Mouse (Mus musculus) lung, embryonic 15.5 days (tissue): ENCODE results near the gene Tubgcp2. TPM values are rescaled to one million over a fixed set of nuclear protein-coding genes. Genes with fewer than 3 reads are reported as not detected.

ENCODE experiments used
- ATAC-seq: fragments of 200-750 bp; cut with Nextera tagmentation; 2 replicates; pipeline ENCODE4 v1.8.0; 2017; ENCODE audit warnings: moderate number of reproducible peaks, borderline replicate concordance; ENCODE audit not compliant: low FRiP score, low TSS enrichment; ENCODE audit errors: extremely low read depth
- H3K27ac ChIP-seq: fragments of 300-500 bp; sonication (generic); 2 replicates; pipeline ENCODE4 v1.5.1; 2015; ENCODE audit warnings: moderate library complexity, mild to moderate bottlenecking, inconsistent platforms
- H3K27me3 ChIP-seq: fragments of 300-500 bp; sonication (generic); 2 replicates; pipeline ENCODE4 v1.6.1; 2015; ENCODE audit warnings: inconsistent platforms
- H3K36me3 ChIP-seq: fragments of 300-500 bp; sonication (generic); 2 replicates; pipeline ENCODE4 v1.6.1; 2015; ENCODE audit warnings: inconsistent platforms
- H3K4me1 ChIP-seq: fragments of 300-500 bp; sonication (generic); 2 replicates; pipeline ENCODE4 v1.6.1; 2015; ENCODE audit warnings: inconsistent platforms
- H3K4me2 ChIP-seq: fragments of 300-500 bp; sonication (generic); 2 replicates; pipeline ENCODE4 v1.6.1; 2015; ENCODE audit warnings: inconsistent platforms, mild to moderate bottlenecking, moderate library complexity
- H3K4me3 ChIP-seq: fragments of 300-500 bp; sonication (generic); 2 replicates; pipeline ENCODE4 v1.5.1; 2015; ENCODE audit warnings: mild to moderate bottlenecking, inconsistent platforms
- H3K9ac ChIP-seq: fragments of 300-500 bp; sonication (generic); 2 replicates; pipeline ENCODE4 v1.6.1; 2015; ENCODE audit warnings: inconsistent platforms
- H3K9me3 ChIP-seq: fragments of 300-500 bp; sonication (generic); 2 replicates; pipeline ENCODE4 v1.6.1; 2016; ENCODE audit warnings: inconsistent platforms
- WGBS: fragments of 180-500 bp; shearing (Covaris S2); methylation state at CpG from one replicate; pipeline ENCODE4 v1.1.7; 2015; 5-methylcytosine and 5-hydroxymethylcytosine counted together
- polyA plus RNA-seq: library from polyadenylated mRNA; unstranded; fragments of >200 nt; fragmentation: Nextera tagmentation; extraction: Ambion mirVana; gene quantifications from 2 replicates; pipeline ENCODE4 v1.2.1, GENCODE M21; 2015

Tubgcp2 gene
- polyA plus RNA-seq, 1 experiment from 2014 or later: 56.4 TPM

DNA sequence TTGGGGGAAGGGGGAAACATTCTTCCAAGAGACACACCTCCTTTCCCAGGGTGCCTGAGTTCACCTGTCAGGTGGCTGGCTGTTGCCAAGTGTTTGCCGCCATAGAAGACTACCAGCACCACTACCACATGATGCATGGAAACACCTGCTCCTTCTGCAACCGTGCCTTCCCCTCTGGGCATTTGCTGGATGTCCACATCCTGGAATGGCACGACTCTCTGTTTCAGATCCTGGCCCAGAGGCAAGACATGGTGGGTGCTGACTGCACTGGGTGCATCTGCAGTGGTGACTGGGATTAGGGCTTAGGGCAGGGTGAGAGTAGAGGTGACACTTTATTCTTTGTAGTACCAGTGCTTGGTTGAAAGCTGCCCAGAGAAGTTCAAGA, 694 bp upstream of the Tubgcp2 start:
- 50% methylated on average over 3 of the region's 3 CpGs for WGBS
- no peak for ATAC-seq

GRCm38 (mm10) chr7:140035456-140035855, 1.0 kb downstream of the Tubgcp2 start:
- H3K27me3 ChIP-seq: no peaks in the 10 kb centered on the region
- peak overlapping the region; percentile 67 for H3K4me3 ChIP-seq
- H3K9me3 ChIP-seq: no peaks in the 10 kb centered on the region
- 15% methylated on average over 7 of the region's 7 CpGs for WGBS
- H3K4me2 ChIP-seq: peak overlapping the region; percentile 92
- ATAC-seq: no peak
- peak overlapping the region; percentile 93; the same call in 1 of the 2 replicates for H3K27ac ChIP-seq
- peaks cover 23% of the 10 kb centered on the region for H3K4me1 ChIP-seq
- H3K9ac ChIP-seq: peak overlapping the region; percentile 70
- H3K36me3 ChIP-seq: peaks cover 42% of the 10 kb centered on the region

More for the DNA sequence above, 694 bp upstream of the Tubgcp2 start:
- Histone ChIP-seq H3K27me3 (no peaks in the 10 kb centered on the region), H3K27ac (no peak overlapping the region), H3K9me3 (no peaks in the 10 kb centered on the region), H3K36me3 (peaks cover 34% of the 10 kb centered on the region), H3K4me3 (peak overlapping the region; percentile 67), H3K4me2 (peak overlapping the region; percentile 92), H3K4me1 (peaks cover 23% of the 10 kb centered on the region), H3K9ac (0 out of 2 replicates have a peak overlapping the region, but pooled peaks have one; percentile 70)

GRCm38 (mm10) chr7:140033386-140033785, 3.1 kb downstream of the Tubgcp2 start:
- no peak for ATAC-seq
- Histone ChIP-seq H3K9me3 (no peaks in the 10 kb centered on the region), H3K4me3 (no peak overlapping the region), H3K27me3 (no peaks in the 10 kb centered on the region), H3K36me3 (peaks cover 49% of the 10 kb centered on the region), H3K4me2 (no peak overlapping the region), H3K4me1 (peaks cover 23% of the 10 kb centered on the region), H3K27ac (no peak overlapping the region), H3K9ac (no peak overlapping the region)
- 92% methylated on average over 9 of the region's 9 CpGs for WGBS

DNA sequence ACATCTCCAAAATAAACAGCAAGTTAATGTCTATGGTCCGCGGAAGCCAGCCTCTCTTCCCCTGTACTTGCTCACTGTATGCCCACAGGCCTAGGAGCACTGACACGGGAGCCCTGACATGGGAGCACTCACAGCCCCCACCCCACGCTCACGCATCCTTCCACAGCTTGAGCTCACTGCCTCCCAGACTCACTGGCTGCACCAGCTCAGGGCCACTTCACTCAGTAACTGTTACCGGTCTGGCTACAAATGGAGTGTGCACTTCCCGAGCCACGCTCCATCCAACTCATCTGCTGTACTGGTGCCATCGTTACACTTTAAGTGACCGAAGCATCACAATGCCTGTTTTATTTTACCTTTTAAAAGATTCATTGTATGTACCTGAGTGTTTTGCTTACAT, 4.1 kb downstream of the Tubgcp2 start:
- Histone ChIP-seq H3K9ac (no peak overlapping the region), H3K36me3 (peaks cover 54% of the 10 kb centered on the region), H3K4me3 (no peak overlapping the region), H3K4me2 (no peak overlapping the region), H3K4me1 (peaks cover 21% of the 10 kb centered on the region), H3K9me3 (no peaks in the 10 kb centered on the region), H3K27me3 (no peaks in the 10 kb centered on the region), H3K27ac (no peak overlapping the region)
- no peak for ATAC-seq
- WGBS: 92% methylated on average over 10 of the region's 10 CpGs

DNA sequence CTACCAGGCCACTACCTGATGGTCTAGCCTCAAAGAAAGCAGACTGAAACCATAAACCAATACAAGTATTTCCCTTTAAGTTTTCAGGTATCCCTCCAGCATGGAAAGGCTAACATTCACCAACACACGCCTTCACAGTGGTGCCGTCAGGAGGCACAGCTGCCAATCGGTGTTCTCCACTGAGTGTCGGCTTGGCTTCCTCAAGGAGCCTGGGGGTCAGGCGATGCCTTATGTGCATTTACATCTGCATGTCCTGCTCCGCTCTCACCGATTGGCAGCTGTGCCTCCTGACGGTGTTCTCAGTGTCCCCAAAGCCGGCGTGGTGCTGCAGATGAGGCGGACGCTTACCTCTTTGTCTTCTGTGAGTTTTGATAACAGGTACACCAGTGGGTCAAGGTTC, 4.7 kb downstream of the Tubgcp2 start:
- Histone ChIP-seq H3K4me1 (peaks cover 15% of the 10 kb centered on the region), H3K9me3 (no peaks in the 10 kb centered on the region), H3K4me2 (no peak overlapping the region), H3K27me3 (no peaks in the 10 kb centered on the region), H3K36me3 (peaks cover 54% of the 10 kb centered on the region), H3K4me3 (no peak overlapping the region), H3K9ac (no peak overlapping the region), H3K27ac (no peak overlapping the region)
- 91% methylated on average over 12 of the region's 12 CpGs for WGBS
- no peak for ATAC-seq

DNA sequence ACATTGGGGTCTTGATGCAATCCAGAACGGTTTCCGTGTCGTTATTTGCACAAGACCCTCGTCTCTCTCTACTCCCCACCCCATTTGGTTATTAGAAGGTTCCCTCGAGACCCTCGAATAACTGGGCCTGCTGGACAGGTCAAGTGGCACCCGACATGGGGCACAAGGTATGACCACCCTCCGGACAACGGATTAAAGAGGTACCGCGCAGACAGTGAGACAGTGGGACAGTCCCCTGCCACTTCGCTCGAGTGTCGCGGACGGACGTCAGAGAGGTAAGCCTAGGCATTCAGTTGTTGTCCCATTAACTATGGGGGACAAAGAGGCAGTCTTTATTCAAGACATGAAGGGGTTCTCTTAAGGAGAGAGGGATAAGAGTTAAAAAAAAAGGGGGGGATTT, 25.1 kb downstream of the Tubgcp2 start:
- no peaks in the 10 kb centered on the region for H3K9me3 ChIP-seq
- whole genome bisulfite sequencing: 95% methylated on average over 17 of the region's 17 CpGs
- no peak overlapping the region for H3K4me3 ChIP-seq
- no peaks in the 10 kb centered on the region for H3K27me3 ChIP-seq
- no peak overlapping the region for H3K9ac ChIP-seq
- no peak overlapping the region for H3K4me2 ChIP-seq
- peaks cover 25% of the 10 kb centered on the region for H3K36me3 ChIP-seq
- ATAC-seq: no peak
- H3K27ac ChIP-seq: no peak overlapping the region
- no peaks in the 10 kb centered on the region for H3K4me1 ChIP-seq

DNA sequence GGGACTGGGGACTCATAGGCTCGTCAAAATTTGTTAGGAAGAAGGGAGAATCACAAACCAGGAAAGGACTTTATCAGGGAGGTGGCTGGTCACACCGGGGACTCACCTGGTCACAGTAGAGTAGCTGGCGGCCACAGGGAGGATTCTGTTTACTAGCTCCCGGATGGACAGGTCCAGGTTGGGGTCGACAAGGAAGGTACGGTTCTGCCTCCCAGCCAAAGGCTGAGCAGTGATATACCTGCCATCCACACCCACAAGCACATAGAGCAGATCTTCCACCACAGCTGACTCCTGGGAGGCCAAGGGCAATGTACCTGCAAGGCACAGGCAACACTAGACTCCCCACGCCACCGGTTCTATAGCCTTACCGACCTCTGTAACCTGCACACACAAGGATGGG, 28.7 kb downstream of the Tubgcp2 start:
- Histone ChIP-seq H3K4me2 (no peak overlapping the region), H3K4me1 (no peaks in the 10 kb centered on the region), H3K9me3 (no peaks in the 10 kb centered on the region), H3K9ac (no peak overlapping the region), H3K4me3 (no peak overlapping the region), H3K36me3 (peaks cover 45% of the 10 kb centered on the region), H3K27me3 (no peaks in the 10 kb centered on the region), H3K27ac (no peak overlapping the region)
- ATAC-seq: no peak
- whole genome bisulfite sequencing: 96% methylated on average over 9 of the region's 9 CpGs

GRCm38 (mm10) chr7:140006861-140007611, 29.4 kb downstream of the Tubgcp2 start:
- no peak for ATAC-seq
- Histone ChIP-seq H3K9me3 (no peaks in the 10 kb centered on the region), H3K4me2 (no peak overlapping the region), H3K9ac (no peak overlapping the region), H3K4me3 (no peak overlapping the region), H3K27ac (no peak overlapping the region), H3K36me3 (peaks cover 50% of the 10 kb centered on the region), H3K27me3 (no peaks in the 10 kb centered on the region), H3K4me1 (no peaks in the 10 kb centered on the region)
- WGBS: 90% methylated on average over 9 of the region's 9 CpGs

DNA sequence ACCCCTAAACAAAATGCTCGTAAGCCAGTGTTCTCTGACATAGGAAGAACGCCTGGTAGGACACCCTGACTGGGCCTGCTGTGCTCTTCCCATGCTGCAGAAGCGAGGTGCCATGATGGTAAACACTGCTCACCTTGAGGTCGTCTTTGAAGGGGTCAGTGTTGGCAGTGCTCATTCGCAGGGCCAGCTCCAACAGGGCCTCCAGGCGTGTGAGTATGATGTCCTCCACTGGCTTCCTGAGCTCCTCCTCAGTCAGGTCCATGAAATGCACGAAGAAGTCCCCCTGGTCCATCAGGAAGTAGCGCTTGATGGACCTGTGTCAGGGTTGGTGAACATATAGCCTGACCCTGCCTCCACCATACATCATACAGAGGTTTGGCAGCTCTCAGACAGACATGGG, 31.8 kb downstream of the Tubgcp2 start:
- Histone ChIP-seq H3K9ac (no peak overlapping the region), H3K4me1 (no peaks in the 10 kb centered on the region), H3K27ac (no peak overlapping the region), H3K9me3 (no peaks in the 10 kb centered on the region), H3K27me3 (no peaks in the 10 kb centered on the region), H3K4me2 (no peak overlapping the region), H3K4me3 (no peak overlapping the region), H3K36me3 (peaks cover 68% of the 10 kb centered on the region)
- 82% methylated on average over 8 of the region's 8 CpGs for WGBS
- ATAC-seq: no peak

DNA sequence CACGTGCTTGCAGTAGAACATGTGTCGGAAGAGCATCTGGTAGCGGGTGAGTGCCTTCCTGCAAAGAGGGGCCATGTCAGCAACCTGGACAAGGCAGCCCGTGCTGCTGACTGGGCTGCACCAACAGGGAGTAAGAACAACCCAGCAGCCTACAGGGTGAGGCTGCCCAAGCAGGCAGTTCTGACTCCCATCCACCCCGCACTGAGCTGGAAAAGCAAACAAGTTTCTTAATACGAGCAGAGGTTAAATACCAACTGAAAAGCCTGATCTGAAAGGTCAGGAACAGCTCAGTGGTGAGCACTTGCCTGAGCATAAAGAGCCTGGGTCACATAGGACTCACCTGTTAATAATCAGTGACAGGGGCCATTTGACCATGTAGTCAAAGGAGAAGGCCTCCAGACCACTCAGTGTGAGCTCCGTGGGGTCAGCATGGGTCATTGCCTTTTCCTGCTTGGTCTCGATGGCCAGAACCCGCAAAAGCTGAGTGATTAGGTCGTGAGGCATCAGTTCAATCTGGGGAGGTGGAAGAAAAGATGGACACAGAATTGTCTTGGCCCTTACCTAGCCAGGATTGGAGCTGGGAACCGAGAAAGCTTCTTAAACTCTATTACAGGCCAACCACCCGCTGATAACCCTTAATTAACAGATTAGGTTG, 35.3 kb downstream of the Tubgcp2 start:
- WGBS: 78% methylated on average over 12 of the region's 12 CpGs
- H3K36me3 ChIP-seq: peaks cover 84% of the 10 kb centered on the region
- H3K27ac ChIP-seq: no peak overlapping the region
- H3K9ac ChIP-seq: no peak overlapping the region
- H3K4me1 ChIP-seq: no peaks in the 10 kb centered on the region
- H3K4me3 ChIP-seq: no peak overlapping the region
- no peaks in the 10 kb centered on the region for H3K9me3 ChIP-seq
- no peak overlapping the region for H3K4me2 ChIP-seq
- no peak for ATAC-seq
- H3K27me3 ChIP-seq: no peaks in the 10 kb centered on the region

- H3K27me3 ChIP-seq: no peaks in the 10 kb centered on the region
- H3K9ac ChIP-seq: no peak overlapping the region
- ATAC-seq: no peak
- H3K36me3 ChIP-seq: peaks cover 77% of the 10 kb centered on the region
- no peaks in the 10 kb centered on the region for H3K9me3 ChIP-seq
- no peak overlapping the region for H3K27ac ChIP-seq
- H3K4me2 ChIP-seq: no peak overlapping the region
- no peak overlapping the region for H3K4me3 ChIP-seq
- no peaks in the 10 kb centered on the region for H3K4me1 ChIP-seq
- WGBS: 94% methylated on average over 13 of the region's 13 CpGs
These were observed 37.6 kb downstream of the Tubgcp2 start for GRCm38 (mm10) chr7:139998691-139999350.

GRCm38 (mm10) chr7:139994676-139995075, 41.8 kb downstream of the Tubgcp2 start:
- Histone ChIP-seq H3K27ac (no peak overlapping the region), H3K4me1 (no peaks in the 10 kb centered on the region), H3K27me3 (no peaks in the 10 kb centered on the region), H3K9me3 (no peaks in the 10 kb centered on the region), H3K4me2 (no peak overlapping the region), H3K36me3 (peaks cover 46% of the 10 kb centered on the region), H3K4me3 (no peak overlapping the region), H3K9ac (no peak overlapping the region)
- WGBS: 36% methylated on average over 3 of the region's 3 CpGs
- no peak for ATAC-seq
